Mouse (Mus musculus): ENCODE results near the gene Oas1f. TPM values are rescaled to one million over a fixed set of nuclear protein-coding genes. Genes with fewer than 3 reads are reported as not detected.
"Not testable (repeated sequence)": the region's sequence is repeated elsewhere in the genome, so short reads cannot be mapped to it uniquely, and the experiment has no call there.

The Oas1f gene
- polyA plus RNA-seq, 1 experiment from 2014 or later, result not detected

GRCm38 (mm10) chr5:120887413-120887812 is 40.2 kb downstream of the Oas1f start, which contains the start of gene Oas1g:
Gene Oas1g, minus strand, starts transcription at chr5:120887613.
- H3K4me2 ChIP-seq (replicated peaks; ENCODE audit: low read depth, low read length); H3K9me3 ChIP-seq (ENCODE audit: control insufficient read depth, low read length); H3K27me3 ChIP-seq (ENCODE audit: control insufficient read depth, insufficient read depth, low read length); H3K9ac ChIP-seq (ENCODE audit: low read depth, low read length); H3K27ac ChIP-seq (ENCODE audit: low read depth, low read length); H3K36me3 ChIP-seq (ENCODE audit: control insufficient read depth, insufficient read depth, low read length); H3K4me3 ChIP-seq (ENCODE audit: low read length); H3K4me1 ChIP-seq (ENCODE audit: control insufficient read depth, insufficient read depth, low read length); ATAC-seq (ENCODE audit: low FRiP score, low TSS enrichment): not testable (repeated sequence)
- WGBS, result 21% methylated on average over 6 of the region's 9 CpGs

- no peaks in the 10 kb centered on the region for H3K4me1 ChIP-seq (ENCODE audit: control insufficient read depth, insufficient read depth, low read length)
- H3K27ac ChIP-seq (ENCODE audit: low read depth, low read length), result no peak overlapping the region
- no peak overlapping the region for H3K4me2 ChIP-seq (replicated peaks; ENCODE audit: low read depth, low read length)
- 53% methylated on average over 6 of the region's 6 CpGs for WGBS
- no peak overlapping the region for H3K9ac ChIP-seq (ENCODE audit: low read depth, low read length)
- no peaks in the 10 kb centered on the region for H3K9me3 ChIP-seq (ENCODE audit: control insufficient read depth, low read length)
- no peaks in the 10 kb centered on the region for H3K27me3 ChIP-seq (ENCODE audit: control insufficient read depth, insufficient read depth, low read length)
- no peak overlapping the region for H3K4me3 ChIP-seq (ENCODE audit: low read length)
- no peaks in the 10 kb centered on the region for H3K36me3 ChIP-seq (ENCODE audit: control insufficient read depth, insufficient read depth, low read length)
- ATAC-seq (ENCODE audit: low FRiP score, low TSS enrichment), result no peak
These were observed 40.7 kb downstream of the Oas1f start for GRCm38 (mm10) chr5:120887831-120888230.

DNA sequence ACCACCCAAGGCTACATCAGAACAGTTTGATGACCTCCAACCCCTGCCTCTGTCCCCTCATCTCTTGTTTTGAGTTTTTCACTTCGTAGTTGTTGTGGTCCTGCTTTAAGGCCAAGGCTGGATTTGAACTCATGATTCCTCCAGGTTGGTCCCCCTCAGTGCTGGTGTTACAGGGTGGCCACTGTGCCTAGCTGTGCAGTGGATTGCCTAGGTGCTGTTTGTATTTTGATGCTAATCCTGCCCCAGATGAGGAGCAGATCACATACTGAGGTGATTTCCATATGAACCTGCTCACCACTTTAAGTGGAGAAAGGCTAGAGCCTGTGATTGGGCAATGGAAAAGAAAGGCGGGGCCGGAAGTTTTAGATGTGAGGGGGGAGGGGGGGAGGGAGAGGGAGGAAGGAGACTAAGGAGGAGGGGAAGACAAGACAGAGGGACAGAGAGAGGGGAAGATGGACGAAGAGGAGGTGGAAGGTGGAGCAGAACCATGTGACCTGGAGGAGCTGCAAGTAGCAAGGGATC is 41.2 kb downstream of the Oas1f start:
- H3K9ac ChIP-seq (ENCODE audit: low read depth, low read length); H3K36me3 ChIP-seq (ENCODE audit: control insufficient read depth, insufficient read depth, low read length); ATAC-seq (ENCODE audit: low FRiP score, low TSS enrichment); H3K4me2 ChIP-seq (replicated peaks; ENCODE audit: low read depth, low read length); H3K4me1 ChIP-seq (ENCODE audit: control insufficient read depth, insufficient read depth, low read length); H3K4me3 ChIP-seq (ENCODE audit: low read length); H3K27ac ChIP-seq (ENCODE audit: low read depth, low read length); H3K9me3 ChIP-seq (ENCODE audit: control insufficient read depth, low read length); H3K27me3 ChIP-seq (ENCODE audit: control insufficient read depth, insufficient read depth, low read length): not testable (repeated sequence)
- WGBS, result 44% methylated on average over 4 of the region's 4 CpGs

GRCm38 (mm10) chr5:120890026-120890425 is 42.9 kb downstream of the Oas1f start:
- no peak overlapping the region for H3K27ac ChIP-seq (ENCODE audit: low read depth, low read length)
- no peak overlapping the region for H3K9ac ChIP-seq (ENCODE audit: low read depth, low read length)

DNA sequence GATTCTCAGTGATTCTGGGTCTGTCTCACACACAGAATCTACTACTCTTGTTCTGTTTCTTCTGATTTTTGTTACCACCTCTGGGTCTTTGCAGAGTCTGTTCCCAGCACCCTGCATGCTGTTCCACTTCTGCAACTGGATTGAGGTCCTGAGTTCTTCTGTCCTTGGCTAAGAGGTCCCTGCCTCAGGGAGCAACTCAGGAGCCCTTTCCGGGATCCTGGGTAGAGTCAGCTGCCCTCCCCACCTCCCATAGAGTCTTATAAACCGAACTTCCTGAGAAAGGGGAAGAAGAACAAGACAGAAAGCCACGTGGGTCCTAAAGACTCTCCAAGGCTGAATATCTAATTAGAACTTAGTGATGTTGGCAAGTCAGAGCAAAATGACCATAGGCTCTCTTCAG is 43.8 kb downstream of the Oas1f start:
- no peak overlapping the region for H3K4me3 ChIP-seq (ENCODE audit: low read length)
- WGBS, result 59% methylated on average over 3 of the region's 3 CpGs
- ATAC-seq (ENCODE audit: low FRiP score, low TSS enrichment), result no peak
- no peak overlapping the region for H3K4me2 ChIP-seq (replicated peaks; ENCODE audit: low read depth, low read length)
- H3K9me3 ChIP-seq (ENCODE audit: control insufficient read depth, low read length), result no peaks in the 10 kb centered on the region
- no peaks in the 10 kb centered on the region for H3K36me3 ChIP-seq (ENCODE audit: control insufficient read depth, insufficient read depth, low read length)
- H3K4me1 ChIP-seq (ENCODE audit: control insufficient read depth, insufficient read depth, low read length), result no peaks in the 10 kb centered on the region
- H3K27ac ChIP-seq (ENCODE audit: low read depth, low read length), result no peak overlapping the region
- no peak overlapping the region for H3K9ac ChIP-seq (ENCODE audit: low read depth, low read length)
- no peaks in the 10 kb centered on the region for H3K27me3 ChIP-seq (ENCODE audit: control insufficient read depth, insufficient read depth, low read length)

More at GRCm38 (mm10) chr5:120890026-120890425, 42.9 kb downstream of the Oas1f start:
- WGBS, result 76% methylated on average over 2 of the region's 2 CpGs
- Histone ChIP-seq H3K4me1 (ENCODE audit: control insufficient read depth, insufficient read depth, low read length) (no peaks in the 10 kb centered on the region), H3K36me3 (ENCODE audit: control insufficient read depth, insufficient read depth, low read length) (no peaks in the 10 kb centered on the region), H3K27me3 (ENCODE audit: control insufficient read depth, insufficient read depth, low read length) (no peaks in the 10 kb centered on the region), H3K4me2 (replicated peaks; ENCODE audit: low read depth, low read length) (no peak overlapping the region), H3K9me3 (ENCODE audit: control insufficient read depth, low read length) (no peaks in the 10 kb centered on the region), H3K4me3 (ENCODE audit: low read length) (no peak overlapping the region)
- ATAC-seq (ENCODE audit: low FRiP score, low TSS enrichment), result no peak

- WGBS, result 81% methylated on average over 2 of the region's 2 CpGs
- H3K36me3 ChIP-seq (ENCODE audit: control insufficient read depth, insufficient read depth, low read length); H3K27ac ChIP-seq (ENCODE audit: low read depth, low read length); H3K27me3 ChIP-seq (ENCODE audit: control insufficient read depth, insufficient read depth, low read length); H3K9ac ChIP-seq (ENCODE audit: low read depth, low read length); H3K4me2 ChIP-seq (replicated peaks; ENCODE audit: low read depth, low read length); H3K4me3 ChIP-seq (ENCODE audit: low read length); H3K9me3 ChIP-seq (ENCODE audit: control insufficient read depth, low read length); H3K4me1 ChIP-seq (ENCODE audit: control insufficient read depth, insufficient read depth, low read length); ATAC-seq (ENCODE audit: low FRiP score, low TSS enrichment): not testable (repeated sequence)
These were observed 44.5 kb downstream of the Oas1f start for GRCm38 (mm10) chr5:120891566-120892242.

DNA sequence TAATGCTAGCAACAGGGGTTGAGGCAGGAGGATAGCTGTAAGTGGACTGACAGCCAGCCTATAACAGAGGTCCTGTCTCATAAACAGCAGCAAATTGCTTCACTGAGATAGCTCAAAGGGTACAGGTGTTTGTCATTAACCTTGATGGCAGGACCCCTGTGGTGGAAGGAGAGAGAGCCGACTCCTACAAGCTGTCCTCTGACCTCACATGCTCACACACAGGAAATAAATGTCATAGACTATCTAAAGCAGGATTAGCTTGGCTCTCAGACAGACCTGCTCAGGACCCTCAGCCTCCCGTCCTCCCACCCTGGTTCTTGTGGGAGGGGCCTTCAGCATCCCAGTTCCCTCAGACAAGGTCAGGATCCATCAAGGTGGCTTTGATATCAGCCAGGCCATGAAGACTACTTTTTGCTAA is 45.1 kb downstream of the Oas1f start:
- Histone ChIP-seq H3K36me3 (ENCODE audit: control insufficient read depth, insufficient read depth, low read length) (no peaks in the 10 kb centered on the region), H3K9ac (ENCODE audit: low read depth, low read length) (no peak overlapping the region), H3K4me3 (ENCODE audit: low read length) (no peak overlapping the region), H3K27ac (ENCODE audit: low read depth, low read length) (no peak overlapping the region), H3K27me3 (ENCODE audit: control insufficient read depth, insufficient read depth, low read length) (no peaks in the 10 kb centered on the region), H3K4me1 (ENCODE audit: control insufficient read depth, insufficient read depth, low read length) (no peaks in the 10 kb centered on the region), H3K4me2 (replicated peaks; ENCODE audit: low read depth, low read length) (no peak overlapping the region), H3K9me3 (ENCODE audit: control insufficient read depth, low read length) (no peaks in the 10 kb centered on the region)
- no peak for ATAC-seq (ENCODE audit: low FRiP score, low TSS enrichment)
- WGBS, result 73% methylated on average over 2 of the region's 2 CpGs

- H3K36me3 ChIP-seq (ENCODE audit: control insufficient read depth, insufficient read depth, low read length); H3K27me3 ChIP-seq (ENCODE audit: control insufficient read depth, insufficient read depth, low read length); H3K9me3 ChIP-seq (ENCODE audit: control insufficient read depth, low read length); H3K4me1 ChIP-seq (ENCODE audit: control insufficient read depth, insufficient read depth, low read length); H3K27ac ChIP-seq (ENCODE audit: low read depth, low read length); H3K9ac ChIP-seq (ENCODE audit: low read depth, low read length); ATAC-seq (ENCODE audit: low FRiP score, low TSS enrichment); H3K4me3 ChIP-seq (ENCODE audit: low read length); H3K4me2 ChIP-seq (replicated peaks; ENCODE audit: low read depth, low read length): not testable (repeated sequence)
- WGBS, result 94% methylated on average over 4 of the region's 4 CpGs
These were observed 46.7 kb downstream of the Oas1f start for GRCm38 (mm10) chr5:120893866-120894265.

GRCm38 (mm10) chr5:120894692-120895091 is 47.5 kb downstream of the Oas1f start:
- 80% methylated on average over 2 of the region's 2 CpGs for WGBS
- H3K27me3 ChIP-seq (ENCODE audit: control insufficient read depth, insufficient read depth, low read length); H3K4me1 ChIP-seq (ENCODE audit: control insufficient read depth, insufficient read depth, low read length); H3K36me3 ChIP-seq (ENCODE audit: control insufficient read depth, insufficient read depth, low read length); ATAC-seq (ENCODE audit: low FRiP score, low TSS enrichment); H3K4me2 ChIP-seq (replicated peaks; ENCODE audit: low read depth, low read length); H3K27ac ChIP-seq (ENCODE audit: low read depth, low read length); H3K4me3 ChIP-seq (ENCODE audit: low read length); H3K9me3 ChIP-seq (ENCODE audit: control insufficient read depth, low read length); H3K9ac ChIP-seq (ENCODE audit: low read depth, low read length): not testable (repeated sequence)
